Mouse (Mus musculus) ovary, postnatal 10 days (tissue): ENCODE data around the gene Gnaq.

ENCODE experiments used
- DNase-seq: peaks from one replicate; pipeline ENCODE4 v3.0.0; 2022; ENCODE audit warnings: low spot score

Gnaq gene

GRCm38 (mm10) chr19:16372752-16373486 is 240.3 kb downstream of the Gnaq start:
- DNase-seq: no peak

GRCm38 (mm10) chr19:16375881-16376280 is 243.2 kb downstream of the Gnaq start:
- no peak for DNase-seq

- DNase-seq: no peak
Measured at GRCm38 (mm10) chr19:16378565-16378964, 245.9 kb downstream of the Gnaq start.

- no peak for DNase-seq
Measured at GRCm38 (mm10) chr19:16379687-16380086, 247.1 kb downstream of the Gnaq start.

GRCm38 (mm10) chr19:16382392-16382791 is 249.8 kb downstream of the Gnaq start:
- DNase-seq: no peak

- no peak for DNase-seq
Measured at GRCm38 (mm10) chr19:16383127-16383526, 250.5 kb downstream of the Gnaq start.

- no peak for DNase-seq
Measured at GRCm38 (mm10) chr19:16384094-16384493, 251.5 kb downstream of the Gnaq start.

GRCm38 (mm10) chr19:16384957-16385356 is 252.3 kb downstream of the Gnaq start:
- DNase-seq: no peak

GRCm38 (mm10) chr19:16386514-16386913 is 253.9 kb downstream of the Gnaq start:
- no peak for DNase-seq

GRCm38 (mm10) chr19:16390192-16390795 is 257.7 kb downstream of the Gnaq start:
- DNase-seq: no peak

GRCm38 (mm10) chr19:16394381-16394780 is 261.8 kb downstream of the Gnaq start:
- DNase-seq: no peak

- DNase-seq: no peak
Measured at GRCm38 (mm10) chr19:16403101-16403500, 270.5 kb downstream of the Gnaq start.

- no peak for DNase-seq
Measured at GRCm38 (mm10) chr19:16407727-16408126, 275.1 kb downstream of the Gnaq start.

GRCm38 (mm10) chr19:16411302-16411701 is 278.7 kb downstream of the Gnaq start:
- no peak for DNase-seq

- DNase-seq: no peak
Measured at GRCm38 (mm10) chr19:16418086-16418663, 285.5 kb downstream of the Gnaq start.

GRCm38 (mm10) chr19:16425596-16425995 is 293.0 kb downstream of the Gnaq start:
- no peak for DNase-seq

GRCm38 (mm10) chr19:16431368-16431767 is 298.7 kb downstream of the Gnaq start:
- DNase-seq: no peak

- DNase-seq: no peak
Measured at GRCm38 (mm10) chr19:16434879-16435278, 302.2 kb downstream of the Gnaq start.

GRCm38 (mm10) chr19:16435531-16436231 is 303.1 kb downstream of the Gnaq start, which contains the start of gene Gna14:
TSS of gene Gna14 (plus strand) at chr19:16435762.
- DNase-seq: peak; percentile 58

GRCm38 (mm10) chr19:16436335-16437169 is 303.9 kb downstream of the Gnaq start:
- no peak for DNase-seq
